Mouse (Mus musculus) limb, embryonic 10.5 days (tissue): ENCODE data around the gene Lifr. TPM values are rescaled to one million over a fixed set of nuclear protein-coding genes. Genes with fewer than 3 reads are reported as not detected.

Experiments used
- DNase-seq: peaks from one replicate; pipeline ENCODE4 v3.0.0-alpha.2; 2017; ENCODE audit warnings: low spot score
- H3K27ac ChIP-seq: fragments of 300-500 bp; sonication (generic); 2 replicates; pipeline ENCODE4 v1.5.1; 2016; ENCODE audit warnings: mild to moderate bottlenecking
- H3K27me3 ChIP-seq: fragments of 300-500 bp; sonication (generic); 2 replicates; pipeline ENCODE4 v1.6.1; 2016; ENCODE audit warnings: low read depth, mild to moderate bottlenecking; ENCODE audit not compliant: poor library complexity, severe bottlenecking
- H3K36me3 ChIP-seq: fragments of 300-500 bp; sonication (generic); 2 replicates; pipeline ENCODE4 v1.6.1; 2016; ENCODE audit warnings: mild to moderate bottlenecking, moderate library complexity
- H3K4me1 ChIP-seq: fragments of 300-500 bp; sonication (generic); 2 replicates; pipeline ENCODE4 v1.6.1; 2016
- H3K4me3 ChIP-seq: fragments of 300-500 bp; sonication (generic); 2 replicates; pipeline ENCODE4 v1.5.1; 2016; ENCODE audit warnings: mild to moderate bottlenecking, moderate library complexity
- H3K9me3 ChIP-seq: fragments of 300-500 bp; sonication (generic); replicated peaks from 2 replicates; pipeline ENCODE4 v1.6.1; 2016; ENCODE audit warnings: mild to moderate bottlenecking
- WGBS: fragments of 180-500 bp; shearing (Covaris S2); methylation state at CpG from one replicate; pipeline ENCODE4 v1.1.7; 2016; 5-methylcytosine and 5-hydroxymethylcytosine counted together
- polyA plus RNA-seq: library from polyadenylated mRNA; unstranded; fragments of >200 nt; fragmentation: Nextera tagmentation; extraction: Ambion mirVana; gene quantifications from 2 replicates; pipeline ENCODE4 v1.2.1, GENCODE M21; 2016

The Lifr gene
- polyA plus RNA-seq, 1 experiment from 2014 or later = 12.1 TPM

GRCm38 (mm10) chr15:7084780-7085497 is 5.5 kb upstream of the Lifr start:
- H3K9me3 ChIP-seq = no peaks in the 10 kb centered on the region
- no peaks in the 10 kb centered on the region for H3K36me3 ChIP-seq
- DNase-seq = no peak
- WGBS = 43% methylated on average over 8 of the region's 8 CpGs
- no peak overlapping the region for H3K27ac ChIP-seq
- no peaks in the 10 kb centered on the region for H3K27me3 ChIP-seq
- H3K4me1 ChIP-seq = peaks cover 17% of the 10 kb centered on the region
- H3K4me3 ChIP-seq = no peak overlapping the region

- Histone ChIP-seq H3K9me3 (no peaks in the 10 kb centered on the region), H3K36me3 (no peaks in the 10 kb centered on the region), H3K27ac (no peak overlapping the region), H3K4me3 (no peak overlapping the region), H3K4me1 (peaks cover 13% of the 10 kb centered on the region), H3K27me3 (no peaks in the 10 kb centered on the region)
- WGBS = 64% methylated on average over 2 of the region's 2 CpGs
- no peak for DNase-seq
Observed at GRCm38 (mm10) chr15:7088691-7089090, 1.7 kb upstream of the Lifr start.

- H3K4me1 ChIP-seq = peaks cover 8% of the 10 kb centered on the region; the same call in 1 of the 2 replicates
- DNase-seq = no peak
- no peak overlapping the region for H3K27ac ChIP-seq
- WGBS = 64% methylated on average over 8 of the region's 8 CpGs
- H3K27me3 ChIP-seq = no peaks in the 10 kb centered on the region
- H3K36me3 ChIP-seq = no peaks in the 10 kb centered on the region
- H3K9me3 ChIP-seq = no peaks in the 10 kb centered on the region
- no peak overlapping the region for H3K4me3 ChIP-seq
Observed at GRCm38 (mm10) chr15:7092321-7092720, 1.9 kb downstream of the Lifr start.

- H3K27me3 ChIP-seq = no peaks in the 10 kb centered on the region
Observed at GRCm38 (mm10) chr15:7099406-7099805, 9.0 kb downstream of the Lifr start.

GRCm38 (mm10) chr15:7100226-7100625 is 9.8 kb downstream of the Lifr start:
- no peaks in the 10 kb centered on the region for H3K9me3 ChIP-seq
- H3K4me3 ChIP-seq = no peak overlapping the region
- no peaks in the 10 kb centered on the region for H3K27me3 ChIP-seq
- no peaks in the 10 kb centered on the region for H3K4me1 ChIP-seq
- no peak for DNase-seq
- H3K36me3 ChIP-seq = no peaks in the 10 kb centered on the region
- WGBS = 88% methylated on average over 6 of the region's 6 CpGs
- no peak overlapping the region for H3K27ac ChIP-seq

More at GRCm38 (mm10) chr15:7099406-7099805, 9.0 kb downstream of the Lifr start:
- no peaks in the 10 kb centered on the region for H3K9me3 ChIP-seq
- no peaks in the 10 kb centered on the region for H3K36me3 ChIP-seq
- no peak for DNase-seq
- H3K4me3 ChIP-seq = no peak overlapping the region
- 82% methylated on average over 1 of the region's 1 CpGs for WGBS
- no peak overlapping the region for H3K27ac ChIP-seq
- H3K4me1 ChIP-seq = no peaks in the 10 kb centered on the region

GRCm38 (mm10) chr15:7103051-7103450 is 12.6 kb downstream of the Lifr start:
- Histone ChIP-seq H3K4me3 (no peak overlapping the region), H3K4me1 (no peaks in the 10 kb centered on the region), H3K27me3 (no peaks in the 10 kb centered on the region), H3K9me3 (no peaks in the 10 kb centered on the region), H3K27ac (no peak overlapping the region), H3K36me3 (no peaks in the 10 kb centered on the region)
- WGBS = 95% methylated on average over 2 of the region's 2 CpGs
- no peak for DNase-seq

GRCm38 (mm10) chr15:7105224-7105623 is 14.8 kb downstream of the Lifr start:
- no peak overlapping the region for H3K4me3 ChIP-seq
- DNase-seq = no peak
- H3K36me3 ChIP-seq = no peaks in the 10 kb centered on the region
- H3K27ac ChIP-seq = no peak overlapping the region
- H3K27me3 ChIP-seq = no peaks in the 10 kb centered on the region
- H3K9me3 ChIP-seq = no peaks in the 10 kb centered on the region
- WGBS = 75% methylated on average over 5 of the region's 5 CpGs
- no peaks in the 10 kb centered on the region for H3K4me1 ChIP-seq

- no peak overlapping the region for H3K27ac ChIP-seq
- 92% methylated on average over 6 of the region's 6 CpGs for WGBS
- no peaks in the 10 kb centered on the region for H3K9me3 ChIP-seq
- H3K36me3 ChIP-seq = no peaks in the 10 kb centered on the region
- no peak overlapping the region for H3K4me3 ChIP-seq
- no peaks in the 10 kb centered on the region for H3K27me3 ChIP-seq
- no peak for DNase-seq
- no peaks in the 10 kb centered on the region for H3K4me1 ChIP-seq
Observed at GRCm38 (mm10) chr15:7108160-7108559, 17.7 kb downstream of the Lifr start.

GRCm38 (mm10) chr15:7112227-7112907 is 22.0 kb downstream of the Lifr start:
- H3K4me1 ChIP-seq = no peaks in the 10 kb centered on the region
- no peaks in the 10 kb centered on the region for H3K36me3 ChIP-seq
- H3K27me3 ChIP-seq = no peaks in the 10 kb centered on the region
- H3K27ac ChIP-seq = no peak overlapping the region
- 85% methylated on average over 6 of the region's 6 CpGs for WGBS
- H3K4me3 ChIP-seq = no peak overlapping the region
- DNase-seq = no peak
- no peaks in the 10 kb centered on the region for H3K9me3 ChIP-seq

- DNase-seq = no peak
- Histone ChIP-seq H3K9me3 (no peaks in the 10 kb centered on the region), H3K4me3 (no peak overlapping the region), H3K27me3 (no peaks in the 10 kb centered on the region), H3K4me1 (no peaks in the 10 kb centered on the region), H3K36me3 (no peaks in the 10 kb centered on the region), H3K27ac (no peak overlapping the region)
- 85% methylated on average over 3 of the region's 3 CpGs for WGBS
Observed at GRCm38 (mm10) chr15:7113906-7114305, 23.5 kb downstream of the Lifr start.

GRCm38 (mm10) chr15:7115326-7116003 is 25.1 kb downstream of the Lifr start:
- Histone ChIP-seq H3K4me1 (no peaks in the 10 kb centered on the region), H3K36me3 (no peaks in the 10 kb centered on the region), H3K27me3 (no peaks in the 10 kb centered on the region), H3K9me3 (no peaks in the 10 kb centered on the region), H3K4me3 (no peak overlapping the region), H3K27ac (no peak overlapping the region)
- no peak for DNase-seq
- WGBS = 65% methylated on average over 7 of the region's 7 CpGs

- Histone ChIP-seq H3K4me3 (no peak overlapping the region), H3K27ac (no peak overlapping the region), H3K27me3 (no peaks in the 10 kb centered on the region), H3K36me3 (no peaks in the 10 kb centered on the region), H3K9me3 (no peaks in the 10 kb centered on the region), H3K4me1 (no peaks in the 10 kb centered on the region)
- 89% methylated on average over 1 of the region's 1 CpGs for WGBS
- no peak for DNase-seq
Observed at GRCm38 (mm10) chr15:7116216-7116615, 25.8 kb downstream of the Lifr start.

GRCm38 (mm10) chr15:7116699-7117098 is 26.3 kb downstream of the Lifr start:
- no peaks in the 10 kb centered on the region for H3K36me3 ChIP-seq
- H3K27me3 ChIP-seq = no peaks in the 10 kb centered on the region
- H3K4me3 ChIP-seq = no peak overlapping the region
- no peak for DNase-seq
- H3K9me3 ChIP-seq = no peaks in the 10 kb centered on the region
- 84% methylated on average over 3 of the region's 3 CpGs for WGBS
- H3K4me1 ChIP-seq = no peaks in the 10 kb centered on the region
- no peak overlapping the region for H3K27ac ChIP-seq
